8 mouse cellular contexts compared by ENCODE assay signal in genomic region chr2:73528516-73529355, GRCm38 (mm10). TPM values are rescaled to one million over a fixed set of nuclear protein-coding genes. Genes with fewer than 3 reads are reported as not detected.
DNase-seq lines count a peak whose midpoint lies in the region; ATAC-seq and TF ChIP-seq lines count a peak whose summit lies in the region.

No protein-coding gene starts in this region.

- ATAC-seq in forebrain, embryonic 14.5 days = peak; percentile 80
- peak; percentile 69 for ATAC-seq in intestine, embryonic 16.5 days
- ATAC-seq in megakaryocyte, adult 5-6 weeks (ENCODE audit: poor library complexity, severe bottlenecking) = peak; percentile 22

- H3K27ac ChIP-seq in left cerebral cortex, adult 2 months = peak overlapping the region; percentile 76
- H3K27ac ChIP-seq in forebrain, embryonic 14.5 days (ENCODE audit: low read depth, low read length) = no peak overlapping the region
- peak overlapping the region; percentile 97 for H3K27ac ChIP-seq in intestine, embryonic 16.5 days (ENCODE audit: low read length)

- intact Hi-C loops in left cerebral cortex, adult 2 months (cut with DNase I) = no loop called here

- peaks cover 6% of the 10 kb centered on the region; the same call in 1 of the 2 replicates for H3K4me1 ChIP-seq in forebrain, embryonic 14.5 days (ENCODE audit: control insufficient read depth, insufficient read depth, low read length)
- H3K4me1 ChIP-seq in intestine, embryonic 16.5 days (ENCODE audit: control insufficient read depth, insufficient read depth, low read length) = peaks cover 14% of the 10 kb centered on the region

- peak overlapping the region; percentile 87 for H3K4me3 ChIP-seq in left cerebral cortex, adult 2 months
- H3K4me3 ChIP-seq in forebrain, embryonic 14.5 days (ENCODE audit: low read depth, low read length) = peak overlapping the region; percentile 65
- H3K4me3 ChIP-seq in intestine, embryonic 16.5 days (ENCODE audit: low read length) = peak overlapping the region; percentile 93

- H3K27me3 ChIP-seq in forebrain, embryonic 14.5 days (replicated peaks; ENCODE audit: control insufficient read depth, insufficient read depth, low read length) = no peaks in the 10 kb centered on the region
- no peaks in the 10 kb centered on the region for H3K27me3 ChIP-seq in intestine, embryonic 16.5 days (replicated peaks; ENCODE audit: control insufficient read depth, insufficient read depth, low read length)

- TF ChIP-seq CTCF in left cerebral cortex, adult 2 months (IDR thresholded peaks at IDR 0.05) = no peak

- H3K4me2 ChIP-seq in forebrain, embryonic 14.5 days (ENCODE audit: low read length) = peak overlapping the region; percentile 98
- H3K4me2 ChIP-seq in intestine, embryonic 16.5 days (ENCODE audit: low read depth, low read length) = peak overlapping the region; percentile 71

- 2% methylated on average over 57 of the region's 59 CpGs for WGBS in forebrain, embryonic 14.5 days
- WGBS in intestine, embryonic 16.5 days = under 1% methylated on average over 46 of the region's 59 CpGs

- H3K9ac ChIP-seq in forebrain, embryonic 14.5 days (ENCODE audit: low read length) = peak overlapping the region; percentile 83
- peak overlapping the region; percentile 97 for H3K9ac ChIP-seq in intestine, embryonic 16.5 days (ENCODE audit: low read depth, low read length)

- no peaks in the 10 kb centered on the region for H3K36me3 ChIP-seq in forebrain, embryonic 14.5 days (ENCODE audit: control insufficient read depth, insufficient read depth, low read length)
- H3K36me3 ChIP-seq in intestine, embryonic 16.5 days (ENCODE audit: control insufficient read depth, insufficient read depth, low read length) = no peaks in the 10 kb centered on the region

- DNase-seq in left cerebral cortex, adult 2 months (ENCODE audit: extremely low spot score in 1 of 2, low spot score in 2 of 2) = peak; percentile 23 to 28
- DNase-seq in left cerebral cortex, adult 11 months (ENCODE audit: low spot score) = no peak
- DNase-seq in ZHBTc4 (ENCODE audit: low read depth, low spot score) = peak; percentile 67
- DNase-seq in forebrain, embryonic 14.5 days (ENCODE audit: low spot score) = peak; percentile 39
- no peak for DNase-seq in urinary bladder, postnatal 25 days (ENCODE audit: low spot score)
- DNase-seq in thymus, postnatal 14 days = no peak

- no peaks in the 10 kb centered on the region for H3K9me3 ChIP-seq in forebrain, embryonic 14.5 days (replicated peaks; ENCODE audit: control insufficient read depth, low read length)
- H3K9me3 ChIP-seq in intestine, embryonic 16.5 days (ENCODE audit: control insufficient read depth, low read length) = no peaks in the 10 kb centered on the region

RNA-seq across cellular contexts. Expression of gene Wipf1, which starts 0.8 kb away (rescaled TPM):
- 1 to 10 TPM; 7.4 to 7.9 TPM for total RNA-seq in left cerebral cortex, adult 2 months (2021)
- polyA plus RNA-seq in forebrain, embryonic 14.5 days (2014; fragmentation: Nextera tagmentation; extraction: Ambion mirVana) = 2.5 and 2.8 TPM in 2 replicates
- 9.0 and 10.7 TPM in 2 replicates for polyA plus RNA-seq in intestine, embryonic 16.5 days (2015; fragmentation: Nextera tagmentation; extraction: Ambion mirVana)
- total RNA-seq in megakaryocyte, adult 5-6 weeks (2015) = 123 and 139 TPM in 2 replicates
- 37.4 and 55.2 TPM in 2 replicates for total RNA-seq in megakaryocyte, adult 5-6 weeks (2017)

RNA-seq across cellular contexts. Expression of gene Chrna1, which starts 51.4 kb away (rescaled TPM):
- under 1 TPM; 0.12 to 0.25 TPM for total RNA-seq in left cerebral cortex, adult 2 months (2021)
- polyA plus RNA-seq in forebrain, embryonic 14.5 days (2014; fragmentation: Nextera tagmentation; extraction: Ambion mirVana) = 0.05 and 0.09 TPM in 2 replicates
- 0.10 TPM in 2 replicates for polyA plus RNA-seq in intestine, embryonic 16.5 days (2015; fragmentation: Nextera tagmentation; extraction: Ambion mirVana)
- total RNA-seq in megakaryocyte, adult 5-6 weeks (2015) = 0.09 TPM in 1 of 2 replicates, not detected in the other
- not detected in 2 replicates for total RNA-seq in megakaryocyte, adult 5-6 weeks (2017)

Comparison
In these comparisons a context has a peak if more than half of its experiments do, and no peak if none do; other contexts are left out.
1. DNase-seq: peak in left cerebral cortex, adult 2 months (2 of 2), ZHBTc4 (single experiment) and forebrain, embryonic 14.5 days (single experiment); none in left cerebral cortex, adult 11 months (single experiment), urinary bladder, postnatal 25 days (single experiment) and thymus, postnatal 14 days (single experiment).
2. ATAC-seq: peak in every context shown above with its lines; median percentile 80 in forebrain, embryonic 14.5 days; 69 in intestine, embryonic 16.5 days; 22 in megakaryocyte, adult 5-6 weeks.
3. RNA of gene Wipf1, which starts 0.8 kb away (total RNA-seq): 37.4 to 139 TPM in megakaryocyte, adult 5-6 weeks; 7.4 to 7.9 TPM in left cerebral cortex, adult 2 months; every median in the first group is over 4 times any median in the second.
4. Peak in every context shown above with its lines, with median percentiles within 50 percentile points of each other: H3K4me3 ChIP-seq.